Mouse (Mus musculus) kidney, embryonic 16.5 days (tissue): Measurements from ENCODE around the gene Adamtsl5. TPM values are rescaled to one million over a fixed set of nuclear protein-coding genes. Genes with fewer than 3 reads are reported as not detected.

ENCODE experiments used
- ATAC-seq: fragments of 200-750 bp; cut with Nextera tagmentation; 2 replicates; pipeline ENCODE4 v1.8.0; 2017; ENCODE audit warnings: moderate TSS enrichment; ENCODE audit not compliant: low FRiP score, low TSS enrichment
- H3K27ac ChIP-seq: fragments of 300-500 bp; sonication (generic); 2 replicates; pipeline ENCODE4 v1.5.1; 2014; ENCODE audit warnings: low read length
- H3K27me3 ChIP-seq: fragments of 300-500 bp; sonication (generic); 2 replicates; pipeline ENCODE4 v1.6.1; 2014; ENCODE audit warnings: low read length, control low read depth, mixed read lengths; ENCODE audit not compliant: insufficient read depth
- H3K36me3 ChIP-seq: fragments of 300-500 bp; sonication (generic); 2 replicates; pipeline ENCODE4 v1.6.1; 2014; ENCODE audit warnings: low read length, control low read depth, mixed read lengths; ENCODE audit not compliant: insufficient read depth
- H3K4me1 ChIP-seq: fragments of 300-500 bp; sonication (generic); 2 replicates; pipeline ENCODE4 v1.6.1; 2014; ENCODE audit warnings: low read length, control low read depth, mixed read lengths; ENCODE audit not compliant: insufficient read depth
- H3K4me2 ChIP-seq: fragments of 300-500 bp; sonication (generic); replicated peaks from 2 replicates; pipeline ENCODE4 v1.6.1; 2014; ENCODE audit warnings: low read depth, low read length
- H3K4me3 ChIP-seq: fragments of 300-500 bp; sonication (generic); 2 replicates; pipeline ENCODE4 v1.5.1; 2014; ENCODE audit warnings: mild to moderate bottlenecking, low read length
- H3K9ac ChIP-seq: fragments of 300-500 bp; sonication (generic); replicated peaks from 2 replicates; pipeline ENCODE4 v1.6.1; 2014; ENCODE audit warnings: low read length
- H3K9me3 ChIP-seq: fragments of 300-500 bp; sonication (generic); 2 replicates; pipeline ENCODE4 v1.6.1; 2016; ENCODE audit warnings: low read length, control low read depth
- WGBS: fragments of 180-500 bp; shearing (Covaris S2); extraction: QIAGEN DNeasy Blood & Tissue Kit; methylation state at CpG from one replicate; pipeline ENCODE4 v1.1.7; 2014; 5-methylcytosine and 5-hydroxymethylcytosine counted together
- polyA plus RNA-seq: library from polyadenylated mRNA; unstranded; fragments of >200 nt; fragmentation: Nextera tagmentation; extraction: Ambion mirVana; gene quantifications from 2 replicates; pipeline ENCODE4 v1.2.1, GENCODE M21; 2015

Adamtsl5 gene
- polyA plus RNA-seq, 1 experiment from 2014 or later, result 4.8 TPM

- 27% methylated on average over 11 of the region's 11 CpGs for WGBS
- Histone ChIP-seq H3K27me3 (peaks cover 68% of the 10 kb centered on the region), H3K9me3 (no peaks in the 10 kb centered on the region), H3K4me3 (no peak overlapping the region), H3K4me1 (peaks cover 20% of the 10 kb centered on the region), H3K4me2 (no peak overlapping the region), H3K27ac (no peak overlapping the region), H3K36me3 (no peaks in the 10 kb centered on the region), H3K9ac (no peak overlapping the region)
- no peak for ATAC-seq
Measured at GRCm38 (mm10) chr10:80300672-80301181, 47.5 kb downstream of the Adamtsl5 start.

- Histone ChIP-seq H3K4me1 (peaks cover 17% of the 10 kb centered on the region), H3K4me2 (no peak overlapping the region), H3K36me3 (peaks cover under 1% of the 10 kb centered on the region), H3K9ac (no peak overlapping the region), H3K9me3 (no peaks in the 10 kb centered on the region), H3K27me3 (peaks cover 60% of the 10 kb centered on the region), H3K27ac (no peak overlapping the region), H3K4me3 (no peak overlapping the region)
- WGBS, result 45% methylated on average over 10 of the region's 10 CpGs
- ATAC-seq, result no peak
Measured at GRCm38 (mm10) chr10:80299824-80300223, 48.4 kb downstream of the Adamtsl5 start.

GRCm38 (mm10) chr10:80299301-80299700 lies 48.9 kb downstream of the Adamtsl5 start:
- H3K4me2 ChIP-seq, result peak overlapping the region; percentile 4; the same call in 1 of the 2 replicates
- H3K27ac ChIP-seq, result no peak overlapping the region
- peaks cover 54% of the 10 kb centered on the region for H3K27me3 ChIP-seq
- peaks cover 13% of the 10 kb centered on the region for H3K4me1 ChIP-seq
- no peak overlapping the region for H3K9ac ChIP-seq
- ATAC-seq, result no peak
- H3K36me3 ChIP-seq, result peaks cover 6% of the 10 kb centered on the region
- H3K4me3 ChIP-seq, result no peak overlapping the region; the same call in 1 of the 2 replicates
- 6% methylated on average over 15 of the region's 15 CpGs for WGBS
- no peaks in the 10 kb centered on the region for H3K9me3 ChIP-seq

GRCm38 (mm10) chr10:80298571-80299281 lies 49.5 kb downstream of the Adamtsl5 start:
- no peak for ATAC-seq
- H3K36me3 ChIP-seq, result peaks cover 12% of the 10 kb centered on the region
- H3K27me3 ChIP-seq, result peaks cover 52% of the 10 kb centered on the region
- no peak overlapping the region; the same call in 1 of the 2 replicates for H3K4me3 ChIP-seq
- WGBS, result 5% methylated on average over 26 of the region's 26 CpGs
- H3K9ac ChIP-seq, result no peak overlapping the region
- no peaks in the 10 kb centered on the region for H3K9me3 ChIP-seq
- H3K4me2 ChIP-seq, result peak overlapping the region; percentile 4; the same call in 1 of the 2 replicates
- H3K27ac ChIP-seq, result no peak overlapping the region
- peaks cover 16% of the 10 kb centered on the region for H3K4me1 ChIP-seq

- no peak overlapping the region for H3K4me3 ChIP-seq
- ATAC-seq, result no peak
- no peaks in the 10 kb centered on the region for H3K9me3 ChIP-seq
- no peak overlapping the region for H3K4me2 ChIP-seq
- H3K27me3 ChIP-seq, result peaks cover 50% of the 10 kb centered on the region
- H3K36me3 ChIP-seq, result peaks cover 15% of the 10 kb centered on the region
- no peak overlapping the region for H3K27ac ChIP-seq
- H3K4me1 ChIP-seq, result peaks cover 21% of the 10 kb centered on the region
- H3K9ac ChIP-seq, result no peak overlapping the region
- WGBS, result 73% methylated on average over 8 of the region's 8 CpGs
Measured at GRCm38 (mm10) chr10:80297526-80298133, 50.6 kb downstream of the Adamtsl5 start.

GRCm38 (mm10) chr10:80296824-80297223 lies 51.4 kb downstream of the Adamtsl5 start:
- Histone ChIP-seq H3K36me3 (peaks cover 15% of the 10 kb centered on the region), H3K27ac (no peak overlapping the region), H3K9me3 (no peaks in the 10 kb centered on the region), H3K27me3 (peaks cover 47% of the 10 kb centered on the region), H3K4me1 (peaks cover 16% of the 10 kb centered on the region), H3K4me3 (no peak overlapping the region), H3K9ac (no peak overlapping the region), H3K4me2 (no peak overlapping the region)
- 78% methylated on average over 5 of the region's 5 CpGs for WGBS
- no peak for ATAC-seq

GRCm38 (mm10) chr10:80295618-80296425 lies 52.4 kb downstream of the Adamtsl5 start, which contains the start of gene Apc2:
Gene Apc2, plus strand, starts transcription at chr10:80295977.
- 0 out of 2 replicates have a peak within 1 kb of the TSS, but pooled peaks have one; percentile 3 for H3K27ac ChIP-seq
- H3K27me3 ChIP-seq, result peaks cover 38% of the 10 kb centered on the region
- H3K9me3 ChIP-seq, result no peaks in the 10 kb centered on the region
- peaks cover 15% of the 10 kb centered on the region for H3K36me3 ChIP-seq
- WGBS, result 1% methylated on average over 26 of the region's 26 CpGs
- peak within 1 kb of the TSS; percentile 64 for H3K4me2 ChIP-seq
- ATAC-seq, result peak; percentile 47
- H3K9ac ChIP-seq, result peak within 1 kb of the TSS; percentile 55
- H3K4me1 ChIP-seq, result peaks cover 17% of the 10 kb centered on the region
- peak within 1 kb of the TSS; percentile 41 for H3K4me3 ChIP-seq

GRCm38 (mm10) chr10:80294788-80295303 lies 53.4 kb downstream of the Adamtsl5 start:
- WGBS, result 47% methylated on average over 7 of the region's 7 CpGs
- Histone ChIP-seq H3K9ac (no peak overlapping the region), H3K4me2 (no peak overlapping the region), H3K4me3 (no peak overlapping the region), H3K9me3 (no peaks in the 10 kb centered on the region), H3K27me3 (peaks cover 28% of the 10 kb centered on the region), H3K4me1 (peaks cover 17% of the 10 kb centered on the region), H3K36me3 (peaks cover 15% of the 10 kb centered on the region), H3K27ac (no peak overlapping the region)
- no peak for ATAC-seq

GRCm38 (mm10) chr10:80294311-80294710 lies 53.9 kb downstream of the Adamtsl5 start:
- Histone ChIP-seq H3K36me3 (peaks cover 15% of the 10 kb centered on the region), H3K9ac (no peak overlapping the region), H3K4me1 (peaks cover 17% of the 10 kb centered on the region), H3K27me3 (peaks cover 22% of the 10 kb centered on the region), H3K27ac (no peak overlapping the region), H3K4me3 (no peak overlapping the region), H3K4me2 (no peak overlapping the region), H3K9me3 (no peaks in the 10 kb centered on the region)
- ATAC-seq, result no peak
- 86% methylated on average over 4 of the region's 4 CpGs for WGBS
